Mouse (Mus musculus) MEL (cell line): ENCODE results near the gene Mettl23. TPM values are rescaled to one million over a fixed set of nuclear protein-coding genes. Genes with fewer than 3 reads are reported as not detected.

ENCODE experiments used
- DNase-seq: peaks from one replicate; pipeline ENCODE4 v3.0.0; 2011; ENCODE audit warnings: low read depth, low spot score
- H3K27ac ChIP-seq: 2 replicates; pipeline ENCODE4 v1.5.1; 2012; ENCODE audit warnings: low read depth, mild to moderate bottlenecking, control low read depth, low read length, moderate library complexity; ENCODE audit not compliant: control insufficient read depth
- H3K27me3 ChIP-seq, 2 experiments: fragments of 150-350 bp in 1 of 2; sonication (generic) in 1 of 2; 2 replicates each; pipeline ENCODE4 v1.6.1; 2012; ENCODE audit warnings: low read length in 2 of 2, mild to moderate bottlenecking in 2 of 2, improper control_type of control experiment in 1 of 2, moderate library complexity in 1 of 2; ENCODE audit not compliant: insufficient read depth in 2 of 2, control insufficient read depth in 1 of 2
- H3K36me3 ChIP-seq, 2 experiments: 2 replicates each; pipeline ENCODE4 v1.6.1; 2012 to 2014; ENCODE audit warnings: low read length in 2 of 2, improper control_type of control experiment in 1 of 2, inconsistent platforms in 1 of 2, mild to moderate bottlenecking in 1 of 2; ENCODE audit not compliant: insufficient read depth in 2 of 2, control insufficient read depth in 1 of 2
- H3K4me1 ChIP-seq, 2 experiments: fragments of 150-350 bp in 1 of 2; sonication (generic) in 1 of 2; 2 replicates each; pipeline ENCODE4 v1.6.1; 2012; ENCODE audit warnings: low read length in 2 of 2, improper control_type of control experiment in 1 of 2, mild to moderate bottlenecking in 1 of 2; ENCODE audit not compliant: insufficient read depth in 2 of 2, control insufficient read depth in 1 of 2
- H3K4me3 ChIP-seq, 2 experiments: fragments of 150-350 bp in 1 of 2; sonication (generic) in 1 of 2; 2 replicates each; pipeline ENCODE4 v1.5.1; 2012; ENCODE audit warnings: low read depth in 2 of 2, low read length in 2 of 2, mild to moderate bottlenecking in 2 of 2, moderate library complexity in 2 of 2, control low read depth in 1 of 2, improper control_type of control experiment in 1 of 2; ENCODE audit not compliant: control insufficient read depth in 1 of 2, insufficient read depth in 1 of 2
- H3K79me2 ChIP-seq: 2 replicates; pipeline ENCODE4 v1.6.1; 2012; ENCODE audit warnings: mild to moderate bottlenecking, low read length, moderate library complexity; ENCODE audit not compliant: control insufficient read depth, poor library complexity, insufficient read depth
- H3K9ac ChIP-seq: 2 replicates; pipeline ENCODE4 v1.6.1; 2012; ENCODE audit warnings: low read depth, mild to moderate bottlenecking, control low read depth, low read length, moderate library complexity; ENCODE audit not compliant: control insufficient read depth, poor library complexity, severe bottlenecking
- H3K9me3 ChIP-seq: fragments of 150-350 bp; sonication (generic); replicated peaks from 2 replicates; pipeline ENCODE4 v1.6.1; 2012; ENCODE audit warnings: mild to moderate bottlenecking, low read length, improper control_type of control experiment, moderate library complexity; ENCODE audit not compliant: insufficient read depth
- BHLHE40 ChIP-seq: IDR thresholded peaks from 2 replicates; pipeline ENCODE4 v1.6.1; 2012; ENCODE audit warnings: low read depth, mild to moderate bottlenecking, inconsistent platforms, low read length, improper control_type of control experiment, borderline replicate concordance
- CHD1 ChIP-seq: IDR thresholded peaks from 2 replicates; pipeline ENCODE4 v1.6.1; 2012; ENCODE audit warnings: low read depth, mild to moderate bottlenecking, inconsistent platforms, low read length, improper control_type of control experiment
- ELF1 ChIP-seq: IDR thresholded peaks from 2 replicates; pipeline ENCODE4 v1.6.1; 2014; ENCODE audit warnings: low read depth, mild to moderate bottlenecking, inconsistent platforms, low read length, improper control_type of control experiment, moderate library complexity
- EP300 ChIP-seq, 2 experiments: IDR thresholded peaks; 2 replicates each; pipeline ENCODE4 v1.6.1; 2011; ENCODE audit warnings: improper control_type of control experiment in 2 of 2, low read length in 2 of 2, low read depth in 1 of 2, mild to moderate bottlenecking in 1 of 2
- JUND ChIP-seq: IDR thresholded peaks from 2 replicates; pipeline ENCODE4 v1.6.1; 2011; ENCODE audit warnings: low read depth, mild to moderate bottlenecking, improper control_type of control experiment, low read length
- MAX ChIP-seq: IDR thresholded peaks from 2 replicates; pipeline ENCODE4 v1.6.1; 2011; ENCODE audit warnings: low read length, improper control_type of control experiment
- MAZ ChIP-seq: IDR thresholded peaks from 2 replicates; pipeline ENCODE4 v1.6.1; 2012; ENCODE audit warnings: low read depth, mild to moderate bottlenecking, inconsistent platforms, low read length, improper control_type of control experiment
- MEF2A ChIP-seq: IDR thresholded peaks from 2 replicates; pipeline ENCODE4 v1.6.1; 2014; ENCODE audit warnings: low read depth, mild to moderate bottlenecking, inconsistent platforms, low read length, improper control_type of control experiment; ENCODE audit not compliant: poor library complexity, insufficient replicate concordance, severe bottlenecking; ENCODE audit errors: extremely low read depth
- MYC ChIP-seq: IDR thresholded peaks from 2 replicates; pipeline ENCODE4 v1.6.1; 2011; ENCODE audit warnings: low read depth, mild to moderate bottlenecking, low read length, improper control_type of control experiment, moderate library complexity
- NELFE ChIP-seq: IDR thresholded peaks from 2 replicates; pipeline ENCODE4 v1.6.1; 2011; ENCODE audit warnings: low read depth, low read length, improper control_type of control experiment
- POLR2A ChIP-seq, 2 experiments: IDR thresholded peaks; 2 replicates each; pipeline ENCODE4 v1.6.1; 2011 to 2012; ENCODE audit warnings: low read length in 2 of 2, mild to moderate bottlenecking in 2 of 2, control low read depth in 1 of 2, improper control_type of control experiment in 1 of 2, low read depth in 1 of 2, moderate library complexity in 1 of 2; ENCODE audit not compliant: control insufficient read depth in 1 of 2, insufficient read depth in 1 of 2, poor library complexity in 1 of 2
- POLR2AphosphoS2 ChIP-seq: IDR thresholded peaks from 2 replicates; pipeline ENCODE4 v1.6.1; 2011; ENCODE audit warnings: low read length, improper control_type of control experiment
- POLR2AphosphoS5 ChIP-seq: IDR thresholded peaks from 2 replicates; pipeline ENCODE4 v1.6.1; 2012; ENCODE audit warnings: low read depth, borderline replicate concordance, mild to moderate bottlenecking, inconsistent platforms, low read length, moderate library complexity, mixed read lengths
- RAD21 ChIP-seq: IDR thresholded peaks from 2 replicates; pipeline ENCODE4 v1.6.1; 2011; ENCODE audit warnings: mild to moderate bottlenecking, low read depth, low read length, improper control_type of control experiment
- SIN3A ChIP-seq: IDR thresholded peaks from 2 replicates; pipeline ENCODE4 v1.6.1; 2012; ENCODE audit warnings: low read length, improper control_type of control experiment, inconsistent platforms
- TAL1 ChIP-seq: IDR thresholded peaks from 2 replicates; pipeline ENCODE4 v1.6.1; 2012; ENCODE audit warnings: mild to moderate bottlenecking, inconsistent platforms, low read length, moderate library complexity, mixed read lengths
- TBP ChIP-seq: IDR thresholded peaks from 2 replicates; pipeline ENCODE4 v1.8.0; 2011; ENCODE audit warnings: low read depth, low read length, improper control_type of control experiment
- TCF12 ChIP-seq: IDR thresholded peaks from 2 replicates; pipeline ENCODE4 v1.6.1; 2014; ENCODE audit warnings: low read depth, mild to moderate bottlenecking, inconsistent platforms, low read length, improper control_type of control experiment, moderate library complexity
- UBTF ChIP-seq: IDR thresholded peaks from 2 replicates; pipeline ENCODE4 v1.6.1; 2012; ENCODE audit warnings: low read depth, mild to moderate bottlenecking, inconsistent platforms, low read length, improper control_type of control experiment, moderate library complexity, borderline replicate concordance; ENCODE audit not compliant: insufficient read depth
- USF1 ChIP-seq: IDR thresholded peaks from 2 replicates; pipeline ENCODE4 v1.6.1; 2014; ENCODE audit warnings: low read depth, mild to moderate bottlenecking, inconsistent platforms, low read length, improper control_type of control experiment, moderate library complexity
- USF2 ChIP-seq, 2 experiments: IDR thresholded peaks; 2 replicates each; pipeline ENCODE4 v1.6.1; 2011 to 2012; ENCODE audit warnings: improper control_type of control experiment in 2 of 2, low read length in 2 of 2, borderline replicate concordance in 1 of 2, inconsistent platforms in 1 of 2, low read depth in 1 of 2, mild to moderate bottlenecking in 1 of 2; ENCODE audit not compliant: insufficient read depth in 1 of 2
- ZC3H11A ChIP-seq: IDR thresholded peaks from 2 replicates; pipeline ENCODE4 v1.6.1; 2012; ENCODE audit warnings: low read depth, mild to moderate bottlenecking, inconsistent platforms, low read length, improper control_type of control experiment
- ZKSCAN1 ChIP-seq: IDR thresholded peaks from 2 replicates; pipeline ENCODE4 v1.6.1; 2012; ENCODE audit warnings: low read depth, mild to moderate bottlenecking, inconsistent platforms, low read length, improper control_type of control experiment, moderate library complexity
- ZMIZ1 ChIP-seq: IDR thresholded peaks from 2 replicates; pipeline ENCODE4 v1.6.1; 2012; ENCODE audit warnings: low read depth, mild to moderate bottlenecking, inconsistent platforms, low read length, improper control_type of control experiment, moderate library complexity
- polyA plus RNA-seq, 2 experiments: library from polyadenylated mRNA; stranded (reverse) in 1 of 2; unstranded in 1 of 2; fragments of >175 nt in 1 of 2; fragments of >200 nt in 1 of 2; gene quantifications; 2 replicates each; pipeline versions ENCODE4 v1.2.1 to v1.2.4; 2012; ENCODE audit warnings: low replicate concordance in 2 of 2, low read depth in 1 of 2; ENCODE audit not compliant: insufficient read length in 2 of 2, insufficient read depth in 1 of 2, missing spikeins in 1 of 2
- total RNA-seq: library from RNA; depleted of rRNA; stranded (reverse); fragments of 300-350 nt; gene quantifications from 2 replicates; pipeline ENCODE4 v1.2.3, GENCODE M21; 2012

The Mettl23 gene
- total and polyA plus RNA-seq, 3 experiments, result 58.5 to 69.9 TPM; not detected in 1

- Histone ChIP-seq H3K9ac (no peak overlapping the region), H3K4me3 (no peak overlapping the region), H3K27me3 (no peaks in the 10 kb centered on the region), H3K9me3 (no peaks in the 10 kb centered on the region), H3K27ac (no peak overlapping the region), H3K79me2 (no peaks in the 10 kb centered on the region)
- DNase-seq, result no peak
- no peak for TF ChIP-seq USF1
- TF ChIP-seq ELF1, result no peak
- TF ChIP-seq CHD1, result no peak
- TF ChIP-seq BHLHE40, result no peak
- TF ChIP-seq NELFE, result no peak
- no peak for TF ChIP-seq EP300 (IDR thresholded peaks at IDR 0.05; ENCODE audit: low read depth in 1 of 2, low read length in 2 of 2)
- no peak for TF ChIP-seq ZKSCAN1
- TF ChIP-seq TBP, result no peak
- TF ChIP-seq SIN3A, result no peak
- TF ChIP-seq POLR2AphosphoS5, result no peak
- no peak for TF ChIP-seq MEF2A
- no peak for TF ChIP-seq MAZ
- no peak for TF ChIP-seq JUND
- TF ChIP-seq POLR2AphosphoS2, result no peak
- no peak for TF ChIP-seq TCF12
- no peak for TF ChIP-seq ZC3H11A
- TF ChIP-seq, all 39 proteins: peak for 0
- Histone ChIP-seq H3K36me3 (no peaks in the 10 kb centered on the region), H3K4me1 (no peaks in the 10 kb centered on the region)
Observed at GRCm38 (mm10) chr11:116802709-116803108, 40.4 kb upstream of the Mettl23 start.

GRCm38 (mm10) chr11:116806136-116807071, 36.7 kb upstream of the Mettl23 start:
- no peaks in the 10 kb centered on the region for H3K27me3 ChIP-seq
- no peaks in the 10 kb centered on the region for H3K9me3 ChIP-seq
- H3K79me2 ChIP-seq, result no peaks in the 10 kb centered on the region

More at GRCm38 (mm10) chr11:116806136-116807071, 36.7 kb upstream of the Mettl23 start:
- no peak overlapping the region for H3K27ac ChIP-seq
- no peaks in the 10 kb centered on the region for H3K36me3 ChIP-seq
- H3K9ac ChIP-seq, result no peak overlapping the region
- TF ChIP-seq MEF2A, result no peak
- no peak for TF ChIP-seq MAX
- no peak for TF ChIP-seq MAZ
- no peak for TF ChIP-seq USF1
- TF ChIP-seq BHLHE40, result no peak
- no peak for TF ChIP-seq POLR2AphosphoS5
- no peak for TF ChIP-seq RAD21
- TF ChIP-seq UBTF, result no peak
- TF ChIP-seq ELF1, result no peak
- no peak for TF ChIP-seq TAL1
- TF ChIP-seq USF2 (IDR thresholded peaks at IDR 0.05; ENCODE audit: borderline replicate concordance in 1 of 2, insufficient read depth in 1 of 2, low read depth in 1 of 2, low read length in 2 of 2), result no peak
- TF ChIP-seq POLR2A (IDR thresholded peaks at IDR 0.05; ENCODE audit: control insufficient read depth in 1 of 2, insufficient read depth in 1 of 2, low read depth in 1 of 2, low read length in 2 of 2, poor library complexity in 1 of 2), result no peak
- no peak for TF ChIP-seq ZMIZ1
- TF ChIP-seq TBP, result no peak
- no peak for TF ChIP-seq TCF12
- no peak for TF ChIP-seq MYC
- H3K4me3 ChIP-seq, result no peak overlapping the region
- no peaks in the 10 kb centered on the region for H3K4me1 ChIP-seq
- no peak for DNase-seq
